Mouse (Mus musculus) spleen, adult 2 months (tissue): ENCODE measurements around the gene Ptch1.

Experiments
- CTCF ChIP-seq: fragments of 200-500 bp; IDR thresholded peaks from 2 replicates; pipeline ENCODE4 v1.5.1; 2011; ENCODE audit warnings: mild to moderate bottlenecking, inconsistent platforms; ENCODE audit not compliant: insufficient read depth, insufficient read length, insufficient replicate concordance; ENCODE audit errors: extremely low read depth
- POLR2A ChIP-seq: fragments of 200-500 bp; IDR thresholded peaks from 2 replicates; pipeline ENCODE4 v1.6.1; 2011; ENCODE audit warnings: low read depth, low read length, inconsistent platforms

DNA sequence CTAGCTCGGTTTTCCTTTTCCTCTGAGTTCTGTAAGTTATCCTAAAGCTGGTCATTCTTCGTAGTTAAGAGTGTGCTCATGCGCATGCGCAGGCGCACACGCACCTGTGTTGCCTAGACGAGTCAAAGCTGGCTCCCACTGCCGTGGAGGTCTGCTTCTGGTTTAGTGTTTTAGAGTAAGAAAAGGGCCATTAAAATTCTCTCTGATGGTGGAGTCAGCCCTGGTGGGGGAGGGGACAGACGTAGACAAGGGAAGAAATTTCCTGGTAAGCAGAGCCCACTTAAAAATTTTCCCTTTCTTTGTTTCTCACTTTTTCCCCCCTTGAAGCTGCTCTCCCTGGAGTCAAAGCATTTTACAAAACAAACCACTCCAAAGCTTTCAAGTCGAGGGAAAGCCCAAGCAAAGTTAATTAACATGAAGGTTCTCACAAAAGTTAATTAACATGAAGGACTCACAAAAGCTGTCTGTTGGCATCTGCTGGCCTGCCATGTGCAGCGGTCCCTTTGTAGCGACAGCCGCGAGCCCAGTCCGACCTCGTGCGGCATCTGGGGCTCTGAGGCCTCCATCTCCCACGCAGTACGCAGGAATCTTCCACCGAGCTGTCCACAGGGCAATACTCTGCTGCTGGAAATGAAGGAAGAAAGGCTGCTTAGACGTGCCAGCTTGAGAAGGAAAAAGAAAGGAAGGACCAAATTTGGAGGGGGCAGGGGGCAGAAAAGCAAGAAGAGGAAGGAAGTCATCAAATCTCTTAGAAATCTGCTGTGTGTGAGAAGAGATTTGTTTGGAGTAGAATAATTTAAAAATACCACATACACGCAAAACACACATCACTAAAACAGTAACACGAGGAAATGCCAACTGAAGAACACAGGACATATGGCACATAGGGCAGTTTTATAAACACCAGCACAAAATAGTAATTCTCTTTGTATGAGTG, 76.5 kb downstream of the Ptch1 start, which contains the start of gene Fancc:
- no peak for TF ChIP-seq POLR2A
- no peak for TF ChIP-seq CTCF
